Mouse (Mus musculus) thymus, adult 18-20 months (tissue): ENCODE data around the gene Myof.
A peak's percentile ranks its signal among the peaks of the same experiment; 100 is the strongest.

ENCODE experiments used
- DNase-seq, 2 experiments: peaks; one replicate each; pipeline ENCODE4 v3.0.0; 2022; ENCODE audit warnings: mixed read lengths in 2 of 2

Gene Myof

GRCm38 (mm10) chr19:38043281-38043981 is at the start of gene Myof:
Gene Myof, minus strand, starts transcription at chr19:38043577.
- peak in 1 of 2 experiments; percentile 18 for DNase-seq

GRCm38 (mm10) chr19:38091512-38091985 is 48.2 kb upstream of the Myof start:
- DNase-seq: no peak

- DNase-seq: no peak
These were observed 46.0 kb upstream of the Myof start for GRCm38 (mm10) chr19:38089358-38089757.

- DNase-seq: no peak
These were observed 43.7 kb upstream of the Myof start for GRCm38 (mm10) chr19:38086948-38087551.

- DNase-seq: no peak
These were observed 42.5 kb upstream of the Myof start for GRCm38 (mm10) chr19:38085841-38086240.

GRCm38 (mm10) chr19:38082931-38083525 is 39.7 kb upstream of the Myof start:
- DNase-seq: no peak

GRCm38 (mm10) chr19:38081361-38081760 is 38.0 kb upstream of the Myof start:
- no peak for DNase-seq

- no peak for DNase-seq
These were observed 34.6 kb upstream of the Myof start for GRCm38 (mm10) chr19:38077851-38078540.

GRCm38 (mm10) chr19:38076251-38076650 is 32.9 kb upstream of the Myof start:
- no peak for DNase-seq

GRCm38 (mm10) chr19:38075051-38075450 is 31.7 kb upstream of the Myof start:
- no peak for DNase-seq

- no peak for DNase-seq
These were observed 29.8 kb upstream of the Myof start for GRCm38 (mm10) chr19:38073226-38073625.

GRCm38 (mm10) chr19:38064051-38064450 is 20.7 kb upstream of the Myof start:
- no peak for DNase-seq

GRCm38 (mm10) chr19:38063201-38063600 is 19.8 kb upstream of the Myof start:
- no peak for DNase-seq

GRCm38 (mm10) chr19:38056931-38057330 is 13.6 kb upstream of the Myof start:
- no peak for DNase-seq

- no peak for DNase-seq
These were observed 12.9 kb upstream of the Myof start for GRCm38 (mm10) chr19:38056276-38056675.

GRCm38 (mm10) chr19:38055798-38056197 is 12.4 kb upstream of the Myof start:
- no peak for DNase-seq

- peak; percentile 93 to 94 for DNase-seq
These were observed 11.4 kb upstream of the Myof start, which contains the start of gene Cep55 for GRCm38 (mm10) chr19:38054720-38055192. Gene Cep55, plus strand, starts transcription at chr19:38055011.

- DNase-seq: no peak
These were observed 10.9 kb upstream of the Myof start for GRCm38 (mm10) chr19:38054149-38054719.

- DNase-seq: no peak
These were observed 10.1 kb upstream of the Myof start for GRCm38 (mm10) chr19:38053227-38054041.

- no peak for DNase-seq
These were observed 6.3 kb upstream of the Myof start for GRCm38 (mm10) chr19:38049686-38050085.

- no peak for DNase-seq
These were observed 1.8 kb upstream of the Myof start for GRCm38 (mm10) chr19:38045198-38045597.

- DNase-seq: no peak
These were observed 1.1 kb downstream of the Myof start for GRCm38 (mm10) chr19:38042261-38042722.
